Mouse (Mus musculus): ENCODE results near the gene Ttyh2.

- TF ChIP-seq CTCF (IDR thresholded peaks at IDR 0.05; ENCODE audit: low read depth) (no peak), EP300 (IDR thresholded peaks at IDR 0.05; ENCODE audit: low read depth) (no peak)
Observed at GRCm38 (mm10) chr11:114640658-114641057, 34.6 kb upstream of the Ttyh2 start.

All from liver, postnatal 0 days (tissue).